Mouse (Mus musculus) neural tube, embryonic 14.5 days (tissue): ENCODE measurements around the gene Olfml2b. TPM values are rescaled to one million over a fixed set of nuclear protein-coding genes. Genes with fewer than 3 reads are reported as not detected.

Experiments
- ATAC-seq: fragments of 200-750 bp; cut with Nextera tagmentation; 2 replicates; pipeline ENCODE4 v1.8.0; 2017; ENCODE audit warnings: low read depth, mild to moderate bottlenecking, moderate TSS enrichment, moderate library complexity
- H3K27ac ChIP-seq: fragments of 300-500 bp; sonication (generic); 2 replicates; pipeline ENCODE4 v1.5.1; 2014; ENCODE audit warnings: low read depth, mild to moderate bottlenecking, control low read depth, low read length, moderate library complexity, mixed read lengths
- H3K27me3 ChIP-seq: fragments of 300-500 bp; sonication (generic); 2 replicates; pipeline ENCODE4 v1.6.1; 2014; ENCODE audit warnings: low read length; ENCODE audit not compliant: control insufficient read depth, insufficient read depth
- H3K36me3 ChIP-seq: fragments of 300-500 bp; sonication (generic); 2 replicates; pipeline ENCODE4 v1.6.1; 2014; ENCODE audit warnings: low read length, mixed read lengths; ENCODE audit not compliant: control insufficient read depth, insufficient read depth
- H3K4me1 ChIP-seq: fragments of 300-500 bp; sonication (generic); 2 replicates; pipeline ENCODE4 v1.6.1; 2014; ENCODE audit warnings: low read length; ENCODE audit not compliant: control insufficient read depth, insufficient read depth
- H3K4me2 ChIP-seq: fragments of 300-500 bp; sonication (generic); 2 replicates; pipeline ENCODE4 v1.6.1; 2014; ENCODE audit warnings: mild to moderate bottlenecking, low read depth, low read length, control low read depth
- H3K4me3 ChIP-seq: fragments of 300-500 bp; sonication (generic); 2 replicates; pipeline ENCODE4 v1.5.1; 2014; ENCODE audit warnings: low read depth, low read length, control low read depth, mixed read lengths
- H3K9ac ChIP-seq: fragments of 300-500 bp; sonication (generic); replicated peaks from 2 replicates; pipeline ENCODE4 v1.6.1; 2014; ENCODE audit warnings: low read depth, mild to moderate bottlenecking, control low read depth, low read length, mixed read lengths
- H3K9me3 ChIP-seq: fragments of 300-500 bp; sonication (generic); 2 replicates; pipeline ENCODE4 v1.6.1; 2016; ENCODE audit warnings: low read length; ENCODE audit not compliant: control insufficient read depth
- WGBS: fragments of 180-500 bp; shearing (Covaris S2); extraction: QIAGEN DNeasy Blood & Tissue Kit; methylation state at CpG from one replicate; pipeline ENCODE4 v1.1.7; 2014; 5-methylcytosine and 5-hydroxymethylcytosine counted together
- polyA plus RNA-seq: library from polyadenylated mRNA; unstranded; fragments of >200 nt; fragmentation: Nextera tagmentation; extraction: Ambion mirVana; gene quantifications from 2 replicates; pipeline ENCODE4 v1.2.1, GENCODE M21; 2014

Gene Olfml2b
- polyA plus RNA-seq, 1 experiment from 2014 or later = 3.6 TPM

DNA sequence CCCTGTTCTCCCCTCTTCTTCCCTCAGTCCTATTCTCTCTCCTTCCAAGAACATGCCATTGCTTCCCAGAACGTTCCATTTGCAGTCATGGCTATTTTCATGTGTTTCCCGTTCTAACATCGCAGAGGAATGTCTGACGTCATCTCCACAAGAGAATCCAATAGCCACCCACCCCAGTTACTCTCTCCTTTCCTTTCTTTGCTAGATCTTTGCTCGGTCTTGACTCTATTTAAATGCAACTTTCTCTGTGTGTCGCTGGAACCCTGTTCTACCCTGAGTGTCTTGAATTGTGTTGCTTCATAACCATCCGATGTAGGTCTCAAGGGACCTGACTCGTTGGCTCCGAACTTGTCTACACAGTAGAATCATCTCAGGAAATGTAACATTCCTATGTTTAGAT, 55.2 kb downstream of the Olfml2b start:
- ATAC-seq = no peak
- Histone ChIP-seq H3K9ac (no peak overlapping the region), H3K36me3 (no peaks in the 10 kb centered on the region), H3K4me2 (no peak overlapping the region), H3K9me3 (no peaks in the 10 kb centered on the region), H3K27me3 (no peaks in the 10 kb centered on the region), H3K4me1 (no peaks in the 10 kb centered on the region), H3K27ac (no peak overlapping the region), H3K4me3 (no peak overlapping the region)
- WGBS = 87% methylated on average over 9 of the region's 9 CpGs

DNA sequence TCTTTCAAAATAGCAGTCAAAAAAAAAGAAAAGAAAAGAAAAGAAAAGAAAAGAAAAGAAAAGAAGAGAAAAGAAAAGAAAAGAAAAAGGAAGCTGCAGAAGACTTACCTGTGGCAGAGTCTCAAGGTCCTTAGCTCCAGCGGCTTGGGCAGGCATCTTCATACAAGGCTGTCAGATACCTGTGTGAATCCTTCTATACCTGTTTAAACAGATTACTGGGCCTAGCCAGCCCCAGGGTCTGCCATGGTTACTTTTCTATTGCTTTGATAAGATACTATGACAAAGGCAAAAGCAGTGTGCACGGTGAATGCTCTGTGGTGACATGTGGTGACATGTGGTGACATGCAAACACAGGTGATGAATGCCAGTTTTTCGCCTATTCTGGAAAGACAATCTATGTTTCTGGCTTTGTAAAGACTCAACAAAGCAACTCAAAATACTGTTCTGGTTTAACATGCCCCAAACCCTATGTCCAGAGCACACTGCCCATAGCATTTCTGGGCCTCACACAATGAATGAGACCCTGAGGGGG, 56.2 kb downstream of the Olfml2b start:
- WGBS = 82% methylated on average over 3 of the region's 3 CpGs
- Histone ChIP-seq H3K27me3 (no peaks in the 10 kb centered on the region), H3K4me3 (no peak overlapping the region), H3K9ac (no peak overlapping the region), H3K4me1 (no peaks in the 10 kb centered on the region), H3K36me3 (no peaks in the 10 kb centered on the region), H3K27ac (no peak overlapping the region), H3K4me2 (no peak overlapping the region), H3K9me3 (no peaks in the 10 kb centered on the region)
- ATAC-seq = no peak

DNA sequence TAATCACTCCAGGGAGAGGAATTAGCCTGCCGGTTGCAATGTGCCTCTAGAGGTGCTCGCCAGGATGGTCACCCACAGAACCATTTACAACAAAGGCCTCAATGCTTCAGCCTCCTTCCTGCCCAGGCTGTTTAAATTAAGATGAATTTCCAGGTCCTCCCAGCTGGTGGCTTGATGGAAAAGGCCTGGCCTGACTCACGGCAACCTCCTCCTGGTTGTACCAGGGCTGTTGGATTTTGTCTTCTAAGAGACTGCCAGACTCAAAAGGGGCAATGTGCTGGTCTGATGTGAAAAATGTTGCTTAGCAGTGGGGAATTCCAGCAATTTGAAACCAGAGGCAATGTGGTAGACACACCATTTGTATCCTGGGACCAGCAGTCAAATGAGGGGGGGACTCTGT, 56.8 kb downstream of the Olfml2b start:
- no peak for ATAC-seq
- H3K9me3 ChIP-seq = no peaks in the 10 kb centered on the region
- no peak overlapping the region for H3K4me2 ChIP-seq
- H3K4me3 ChIP-seq = no peak overlapping the region
- H3K27ac ChIP-seq = no peak overlapping the region
- no peaks in the 10 kb centered on the region for H3K27me3 ChIP-seq
- H3K4me1 ChIP-seq = no peaks in the 10 kb centered on the region
- WGBS = 63% methylated on average over 3 of the region's 3 CpGs
- no peaks in the 10 kb centered on the region for H3K36me3 ChIP-seq
- no peak overlapping the region for H3K9ac ChIP-seq

DNA sequence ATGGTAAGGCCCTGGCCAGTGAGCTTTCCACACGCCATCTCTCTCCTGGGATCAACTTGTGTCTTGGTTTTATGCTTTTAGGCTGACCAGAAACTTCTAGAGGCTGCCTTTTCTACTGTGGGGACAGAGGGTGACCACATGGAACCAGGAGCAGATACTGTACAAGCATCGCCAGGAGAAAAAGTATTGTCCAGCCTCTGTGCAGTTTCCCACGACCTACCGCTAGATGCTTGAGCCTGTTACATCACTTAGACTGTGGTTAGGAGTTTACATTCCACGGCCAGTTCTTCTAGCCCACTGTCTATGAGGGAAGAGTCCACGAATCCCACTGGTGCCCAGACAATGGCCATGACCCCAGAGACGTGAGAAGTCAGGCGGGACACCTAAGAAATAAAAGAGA, 57.2 kb downstream of the Olfml2b start:
- no peak overlapping the region for H3K4me3 ChIP-seq
- 82% methylated on average over 8 of the region's 8 CpGs for WGBS
- H3K4me1 ChIP-seq = no peaks in the 10 kb centered on the region
- H3K36me3 ChIP-seq = no peaks in the 10 kb centered on the region
- H3K4me2 ChIP-seq = no peak overlapping the region
- no peak for ATAC-seq
- H3K9ac ChIP-seq = no peak overlapping the region
- no peaks in the 10 kb centered on the region for H3K9me3 ChIP-seq
- H3K27ac ChIP-seq = no peak overlapping the region
- H3K27me3 ChIP-seq = no peaks in the 10 kb centered on the region

DNA sequence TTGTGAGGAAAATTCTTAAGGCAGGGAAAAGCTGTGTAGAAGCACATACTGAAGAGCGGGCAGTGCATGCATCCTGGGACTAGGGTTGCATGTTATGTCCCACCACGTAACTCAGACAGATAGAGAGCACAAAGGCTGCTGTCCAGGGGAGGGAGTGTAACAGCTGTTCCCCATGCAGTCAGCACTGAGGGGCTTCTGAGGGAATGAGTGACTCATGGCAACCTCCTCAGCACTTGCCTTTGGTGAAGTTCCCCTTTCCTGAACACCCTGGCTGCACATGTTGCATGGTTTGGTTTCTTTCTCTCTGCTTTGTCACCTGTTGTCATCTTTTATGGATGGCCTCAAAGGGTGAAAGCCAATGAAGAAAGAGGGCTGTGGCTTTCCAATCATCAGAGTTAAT, 57.9 kb downstream of the Olfml2b start:
- no peak for ATAC-seq
- WGBS = 71% methylated on average over 2 of the region's 2 CpGs
- Histone ChIP-seq H3K4me3 (no peak overlapping the region), H3K27me3 (no peaks in the 10 kb centered on the region), H3K4me2 (no peak overlapping the region), H3K4me1 (no peaks in the 10 kb centered on the region), H3K9me3 (no peaks in the 10 kb centered on the region), H3K36me3 (no peaks in the 10 kb centered on the region), H3K27ac (no peak overlapping the region), H3K9ac (no peak overlapping the region)

DNA sequence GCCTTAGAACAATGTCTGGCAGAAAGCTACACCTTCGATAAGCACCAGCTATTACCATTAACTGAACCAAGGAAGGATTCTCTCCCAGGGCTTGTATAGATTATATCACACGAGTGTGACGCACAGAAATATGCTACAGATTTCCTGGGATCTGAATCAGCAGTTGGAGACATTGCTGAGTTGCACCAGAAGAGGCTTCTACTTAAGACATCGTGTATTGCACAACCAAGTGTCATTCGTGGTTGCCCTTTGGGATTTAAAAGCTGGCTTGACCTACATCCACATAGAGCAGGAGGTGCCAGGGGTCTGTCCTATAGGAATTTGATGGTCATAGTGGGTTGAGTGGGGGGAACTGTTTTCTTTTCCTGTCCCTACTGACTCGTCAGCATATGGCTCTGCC, 58.6 kb downstream of the Olfml2b start:
- no peak for ATAC-seq
- Histone ChIP-seq H3K27ac (no peak overlapping the region), H3K36me3 (no peaks in the 10 kb centered on the region), H3K27me3 (no peaks in the 10 kb centered on the region), H3K9ac (no peak overlapping the region), H3K4me3 (no peak overlapping the region), H3K4me1 (no peaks in the 10 kb centered on the region), H3K4me2 (no peak overlapping the region), H3K9me3 (no peaks in the 10 kb centered on the region)
- WGBS = 93% methylated on average over 6 of the region's 6 CpGs

DNA sequence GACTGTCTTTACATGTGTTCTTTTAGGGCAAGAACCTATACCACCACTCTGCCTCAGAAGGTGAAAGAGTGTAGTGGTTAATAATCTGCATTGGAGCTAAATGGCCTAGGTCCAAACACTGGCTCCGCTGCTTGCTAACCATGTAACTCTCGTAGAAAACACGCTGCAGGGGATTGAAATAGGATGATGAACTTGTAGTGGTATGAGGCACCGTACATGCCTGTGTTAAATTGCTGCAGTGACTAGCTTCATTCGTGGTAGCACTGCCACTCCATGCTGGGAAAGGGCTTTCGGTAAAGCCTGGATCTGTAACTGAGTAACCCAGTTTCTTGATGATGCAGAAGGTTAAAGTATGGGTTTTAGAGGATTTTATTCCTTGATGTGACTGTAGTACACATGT, 59.8 kb downstream of the Olfml2b start:
- 96% methylated on average over 6 of the region's 6 CpGs for WGBS

DNA sequence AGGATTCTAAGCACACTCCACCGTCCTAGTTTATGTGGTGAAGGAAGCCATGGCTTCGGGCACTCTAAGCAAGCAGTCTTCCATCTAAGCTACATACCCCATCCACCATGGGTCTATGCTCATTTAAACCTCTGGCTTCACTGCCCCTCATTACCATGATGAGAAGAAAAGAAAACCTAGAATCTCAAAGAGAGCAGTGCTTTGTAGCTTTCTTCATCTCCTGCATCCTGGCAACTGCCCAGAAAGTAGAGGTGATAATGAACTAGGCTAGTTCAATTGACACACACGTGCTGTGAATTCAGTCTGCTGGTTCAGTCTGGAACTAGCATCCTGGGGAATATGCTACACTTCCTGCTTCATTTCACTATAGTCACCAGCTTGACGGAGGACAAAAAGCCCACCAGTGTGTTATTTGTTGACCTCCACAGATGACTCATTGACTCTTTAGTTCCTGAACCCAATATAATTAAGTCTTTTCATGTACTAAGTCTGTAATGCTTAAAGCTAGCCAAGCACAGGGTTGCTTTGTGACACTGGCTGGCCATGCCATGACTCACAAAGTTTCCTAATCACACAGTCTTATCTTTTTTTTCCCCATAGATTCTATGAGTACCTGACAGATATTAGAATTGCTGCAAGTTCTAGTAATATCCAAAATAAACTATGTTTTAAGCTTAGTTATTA, 60.7 kb downstream of the Olfml2b start:
- no peaks in the 10 kb centered on the region for H3K27me3 ChIP-seq
- no peaks in the 10 kb centered on the region for H3K9me3 ChIP-seq
- no peaks in the 10 kb centered on the region for H3K4me1 ChIP-seq
- no peaks in the 10 kb centered on the region for H3K36me3 ChIP-seq
- no peak overlapping the region for H3K4me2 ChIP-seq
- no peak overlapping the region for H3K9ac ChIP-seq
- ATAC-seq = no peak; the same call in 1 of the 2 replicates
- H3K4me3 ChIP-seq = no peak overlapping the region
- WGBS = 74% methylated on average over 4 of the region's 4 CpGs
- no peak overlapping the region for H3K27ac ChIP-seq

More for the DNA sequence above, 59.8 kb downstream of the Olfml2b start:
- Histone ChIP-seq H3K4me3 (no peak overlapping the region), H3K9ac (no peak overlapping the region), H3K27me3 (no peaks in the 10 kb centered on the region), H3K36me3 (no peaks in the 10 kb centered on the region), H3K9me3 (no peaks in the 10 kb centered on the region), H3K4me1 (no peaks in the 10 kb centered on the region), H3K27ac (no peak overlapping the region), H3K4me2 (no peak overlapping the region)
- no peak for ATAC-seq

DNA sequence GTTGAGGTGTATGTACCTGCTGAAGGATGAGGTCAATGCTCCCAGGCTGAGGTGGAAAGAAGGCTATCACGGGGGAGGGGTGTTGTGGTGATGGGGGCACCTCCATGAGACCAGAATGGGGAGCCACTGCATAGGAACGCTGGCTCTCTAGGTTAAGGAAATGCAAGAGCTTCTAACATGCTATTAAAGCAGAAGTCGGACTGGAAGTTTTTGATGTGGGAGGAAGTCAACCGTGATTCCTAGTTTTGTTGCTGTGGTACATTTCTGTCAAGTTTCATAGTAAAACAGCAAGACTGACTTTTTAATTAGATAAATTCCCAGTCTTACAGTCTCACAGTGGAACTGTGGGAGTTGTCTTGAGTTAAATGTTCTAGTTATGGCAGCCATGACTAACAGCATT, 61.7 kb downstream of the Olfml2b start:
- H3K27ac ChIP-seq = no peak overlapping the region
- H3K36me3 ChIP-seq = no peaks in the 10 kb centered on the region
- no peaks in the 10 kb centered on the region for H3K27me3 ChIP-seq
- no peak for ATAC-seq
- 89% methylated on average over 4 of the region's 4 CpGs for WGBS
- no peak overlapping the region for H3K9ac ChIP-seq
- H3K4me2 ChIP-seq = no peak overlapping the region
- no peaks in the 10 kb centered on the region for H3K4me1 ChIP-seq
- no peaks in the 10 kb centered on the region for H3K9me3 ChIP-seq
- H3K4me3 ChIP-seq = no peak overlapping the region
